Mouse (Mus musculus) urinary bladder, postnatal 36 days (tissue): ENCODE results near the gene Ildr1.

Experiments
- DNase-seq, 2 experiments: peaks; one replicate each; pipeline ENCODE4 v3.0.0; 2022; ENCODE audit warnings: low spot score in 2 of 2, mixed read lengths in 1 of 2

The Ildr1 gene

DNA sequence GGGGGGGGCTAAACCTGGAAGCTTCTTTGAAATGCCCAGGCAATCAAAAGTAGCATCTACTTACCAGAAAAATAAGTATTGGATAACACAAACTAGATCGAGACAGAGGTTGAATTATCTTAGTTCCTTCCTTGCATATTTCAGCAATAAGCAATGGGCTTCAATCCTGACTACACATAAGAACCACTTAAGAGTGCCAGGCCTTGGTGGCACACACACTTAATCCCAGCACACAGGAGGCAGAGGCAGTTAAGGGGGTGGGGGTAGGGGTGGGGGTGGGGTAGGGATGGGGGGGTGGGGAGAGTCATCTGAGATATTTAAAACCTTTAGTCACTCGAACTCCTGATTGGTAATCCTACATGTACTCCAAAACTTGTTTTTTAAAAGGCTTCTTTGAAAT lies 77.5 kb downstream of the Ildr1 start:
- DNase-seq = no peak

DNA sequence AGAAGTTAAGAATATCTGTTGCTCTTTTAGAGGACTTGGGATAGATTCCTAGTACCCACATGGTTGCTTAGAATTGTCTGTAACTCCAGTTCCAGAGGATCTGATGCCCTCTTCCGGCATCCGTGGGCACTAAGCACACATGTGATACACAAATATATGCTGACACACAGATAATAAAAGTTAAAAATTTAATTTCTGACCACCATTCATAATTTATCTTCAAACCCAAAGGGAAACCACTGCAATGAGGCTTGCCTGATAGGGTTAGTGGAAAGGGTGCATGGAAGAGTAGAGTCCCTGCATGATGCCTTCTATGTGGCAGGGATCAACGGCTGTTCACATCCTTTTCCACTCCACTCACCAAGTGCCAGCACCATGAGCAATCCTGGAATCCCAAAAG lies 77.9 kb downstream of the Ildr1 start:
- no peak for DNase-seq

DNA sequence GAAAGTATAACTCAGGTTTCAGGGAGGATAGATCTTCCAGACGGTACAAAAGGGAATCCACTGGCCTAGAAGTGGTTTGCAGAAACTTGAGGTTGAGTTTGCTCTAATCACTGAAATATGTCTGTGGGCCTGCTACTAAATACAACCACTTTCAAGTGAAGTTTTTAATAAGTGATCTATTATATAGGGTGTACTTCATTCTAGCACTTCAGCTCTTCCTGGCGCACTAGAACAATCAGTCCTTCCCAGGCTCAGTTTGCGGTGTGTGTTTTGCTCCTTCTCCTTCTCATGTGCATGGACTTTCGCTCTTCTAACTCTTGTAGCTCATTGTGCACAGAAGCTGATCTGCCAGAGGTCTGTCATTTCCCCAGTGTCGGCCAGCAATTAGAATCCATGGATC lies 79.2 kb downstream of the Ildr1 start:
- DNase-seq = no peak

DNA sequence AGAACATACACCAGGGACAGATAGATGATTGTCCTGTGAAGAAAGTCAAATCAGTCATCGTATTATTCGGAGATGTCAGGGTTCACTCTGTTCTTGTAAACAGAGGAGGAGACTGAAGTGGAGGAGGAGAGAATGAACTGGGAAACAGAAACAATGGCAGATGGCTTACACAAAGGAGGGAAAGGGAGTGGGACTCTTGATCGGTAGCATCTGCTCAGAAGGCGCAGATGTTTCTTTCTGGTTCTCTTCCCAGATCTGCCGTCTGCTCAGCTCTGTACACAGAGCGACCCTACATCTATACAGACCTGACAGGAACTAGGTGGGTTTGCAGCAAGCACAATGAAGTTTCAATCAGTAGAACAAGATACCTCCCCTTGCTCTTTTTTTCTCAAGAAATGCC lies 81.9 kb downstream of the Ildr1 start:
- DNase-seq = no peak
